Mouse (Mus musculus) ovary, adult 2 months (tissue): ENCODE data around the gene Lgr4. TPM values are rescaled to one million over a fixed set of nuclear protein-coding genes. Genes with fewer than 3 reads are reported as not detected.

ENCODE experiments used
- polyA plus RNA-seq: library from polyadenylated mRNA; depleted of rRNA; stranded (reverse); fragments of >200 nt; gene quantifications from 2 replicates; pipeline ENCODE4 v1.2.3, GENCODE M21; 2012; rRNA removed

The Lgr4 gene
- 37.6 and 55.6 TPM in 2 replicates for polyA plus RNA-seq

DNA sequence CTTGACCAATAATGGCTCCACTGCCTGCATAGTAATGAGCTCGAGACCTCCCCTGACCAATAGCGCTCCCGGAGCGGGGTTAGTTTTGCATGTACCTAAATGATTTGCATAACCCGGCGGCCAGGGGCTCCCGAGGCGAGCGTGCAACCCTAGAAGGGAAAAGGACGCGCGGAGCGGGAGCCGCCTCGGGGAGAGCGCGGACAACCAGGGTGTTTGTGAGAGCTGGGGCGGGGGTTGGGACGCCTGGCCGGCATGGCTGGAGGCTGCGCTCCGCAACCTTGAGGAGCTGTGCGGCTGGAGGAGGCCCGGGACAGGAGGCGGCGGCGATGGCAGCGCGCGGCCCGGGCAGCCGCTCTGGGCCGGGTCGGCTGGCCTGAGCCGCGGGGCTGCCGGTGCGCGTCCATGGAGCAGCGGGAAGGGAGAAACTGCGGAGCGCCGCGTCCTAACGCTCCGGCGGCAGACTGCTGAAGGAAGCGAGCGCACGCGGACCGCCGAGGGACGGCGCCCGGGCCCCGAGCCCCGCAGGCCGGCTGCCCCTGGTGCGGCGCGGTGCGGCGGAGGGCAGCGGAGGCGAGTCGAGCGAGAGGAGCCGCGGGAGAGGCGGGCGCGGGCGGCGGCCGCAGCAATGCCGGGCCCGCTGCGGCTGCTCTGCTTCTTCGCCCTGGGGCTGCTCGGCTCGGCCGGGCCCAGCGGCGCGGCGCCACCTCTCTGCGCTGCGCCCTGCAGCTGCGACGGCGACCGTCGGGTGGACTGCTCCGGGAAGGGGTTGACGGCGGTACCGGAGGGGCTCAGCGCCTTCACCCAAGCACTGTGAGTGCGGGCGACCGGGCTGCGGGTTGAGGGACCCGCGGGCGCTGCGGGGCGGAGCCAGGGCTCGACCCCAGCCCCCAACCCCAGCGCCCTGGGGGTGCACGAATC is at the start of gene Lgr4:
Gene Lgr4 (plus strand): TSS at position 152 of the 918 bp plus-strand sequence.

DNA sequence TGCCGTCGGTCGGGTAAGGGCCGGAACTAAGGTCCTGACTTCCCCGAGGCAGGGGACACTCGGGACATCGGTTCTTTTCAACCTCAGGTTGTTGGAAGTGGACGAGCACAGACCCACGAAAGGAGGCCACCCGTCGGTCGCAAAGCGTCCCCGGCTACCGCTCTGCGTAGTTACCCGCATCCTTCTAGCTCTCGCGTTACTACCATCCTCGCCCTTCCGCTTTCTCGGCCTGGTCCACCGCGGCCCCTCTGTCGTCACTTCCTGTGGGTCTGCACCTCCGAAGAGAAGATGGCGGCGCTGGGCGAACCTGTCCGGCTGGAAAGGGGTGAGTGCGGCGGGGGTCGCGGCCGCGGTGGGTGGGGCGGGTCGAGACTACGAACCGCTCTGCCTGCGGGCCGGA is 26.9 kb upstream of the Lgr4 start, which contains the start of gene Lin7c:
Gene Lin7c (plus strand): TSS at position 257 of the 400 bp plus-strand sequence.

DNA sequence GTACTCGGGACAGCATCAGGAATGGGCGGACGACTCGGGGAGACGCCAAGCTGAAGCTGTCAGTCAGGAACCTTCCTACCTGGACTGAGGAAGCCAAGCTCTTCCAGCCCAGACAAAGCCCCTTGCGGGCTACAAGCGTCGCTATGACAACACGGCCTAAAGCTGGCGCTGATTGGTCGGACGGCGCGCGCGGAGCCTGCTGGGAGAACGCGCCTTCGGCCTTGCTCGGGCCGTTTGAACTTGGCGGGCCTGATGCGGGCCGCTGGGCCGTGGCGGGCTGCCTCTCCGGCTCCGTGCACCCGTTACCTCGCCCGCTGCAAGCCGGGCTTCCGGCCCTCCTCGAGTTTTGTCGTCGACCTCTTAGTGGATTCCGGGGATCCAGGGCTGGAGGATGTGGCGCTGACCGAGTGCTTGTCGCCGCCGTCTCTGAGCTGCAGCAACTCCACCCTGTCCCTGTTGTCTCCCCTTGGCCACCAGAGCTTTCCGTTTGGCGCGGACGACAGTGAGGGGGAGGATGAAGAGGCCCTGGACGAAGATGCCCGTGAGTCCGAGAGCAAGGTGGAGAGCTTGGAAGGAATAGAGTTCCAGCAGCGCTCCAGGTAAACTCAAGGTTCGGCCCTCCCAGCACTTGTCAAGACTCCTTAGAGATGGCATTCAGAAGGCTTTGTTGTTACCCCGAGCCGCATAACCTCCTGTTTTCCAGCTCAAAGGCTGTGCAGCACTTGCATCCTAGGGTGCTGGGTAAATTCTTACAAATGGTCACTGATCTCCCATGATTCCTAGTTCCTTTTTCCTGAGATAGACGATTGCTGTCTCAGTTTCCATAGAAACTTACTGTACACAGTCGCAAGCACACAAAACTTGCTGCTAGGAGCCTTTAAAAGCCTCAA is 100.4 kb downstream of the Lgr4 start, which contains the start of gene Ccdc34:
Gene Ccdc34 (plus strand): TSS at position 202 of the 890 bp plus-strand sequence.

Other genes with a start within 250 kb of the Lgr4 start
- gene Bdnf, start 242.9 kb upstream of the Lgr4 start, polyA plus RNA-seq = 0.53 and 0.87 TPM in 2 replicates
- 4.8 and 4.9 TPM in 2 replicates for gene Lin7c, start 26.8 kb upstream of the Lgr4 start, polyA plus RNA-seq
- gene Ccdc34, start 100.2 kb downstream of the Lgr4 start, polyA plus RNA-seq = 11.1 and 14.0 TPM in 2 replicates